Mouse (Mus musculus) adrenal gland, adult 8-10 months (tissue): ENCODE data around the gene Olfr1302. TPM values are rescaled to one million over a fixed set of nuclear protein-coding genes. Genes with fewer than 3 reads are reported as not detected.

Source experiments
- DNase-seq: peaks from one replicate; pipeline ENCODE4 v3.0.0; 2022
- total RNA-seq, 4 experiments: library from RNA; stranded (reverse); gene quantifications; 2 replicates each; pipeline ENCODE4 v1.2.4; 2022

The Olfr1302 gene
- total RNA-seq: not detected

GRCm38 (mm10) chr2:111777129-111777528 is at the start of gene Olfr1302:
TSS of gene Olfr1302 (plus strand) at chr2:111777429.
- DNase-seq: no peak

- DNase-seq: no peak
Observed at GRCm38 (mm10) chr2:111750706-111751105, 26.5 kb upstream of the Olfr1302 start, which contains the start of gene Olfr1301. TSS of gene Olfr1301 (plus strand) at chr2:111751006.

GRCm38 (mm10) chr2:111812936-111813335 is 35.7 kb downstream of the Olfr1302 start:
- peak; percentile 44 for DNase-seq

GRCm38 (mm10) chr2:111820240-111820639 is 43.0 kb downstream of the Olfr1302 start, which contains the start of gene Olfr1303:
TSS of gene Olfr1303 (minus strand) at chr2:111820340.
- DNase-seq: no peak

Other genes with a start within 250 kb of the Olfr1302 start
- gene Olfr1294, start 237.1 kb upstream of the Olfr1302 start, total RNA-seq: not detected
- gene Olfr1295, start 207.7 kb upstream of the Olfr1302 start, total RNA-seq: not detected
- not detected for gene Olfr1297, start 150.9 kb upstream of the Olfr1302 start, total RNA-seq
- gene Olfr1298, start 128.2 kb upstream of the Olfr1302 start, total RNA-seq: not detected
- gene Olfr1299, start 116.0 kb upstream of the Olfr1302 start, total RNA-seq: not detected
- gene Olfr1301, start 26.4 kb upstream of the Olfr1302 start, total RNA-seq: not detected
- not detected for gene Olfr1303, start 42.9 kb downstream of the Olfr1302 start, total RNA-seq
- gene Olfr1305, start 99.7 kb downstream of the Olfr1302 start, total RNA-seq: not detected
- not detected for gene Olfr1306, start 138.8 kb downstream of the Olfr1302 start, total RNA-seq
- not detected for gene Olfr1307, start 172.0 kb downstream of the Olfr1302 start, total RNA-seq
- not detected for gene Olfr1308, start 187.5 kb downstream of the Olfr1302 start, total RNA-seq
- gene Olfr1309, start 212.9 kb downstream of the Olfr1302 start, total RNA-seq: not detected
- not detected for gene Olfr1310, start 235.3 kb downstream of the Olfr1302 start, total RNA-seq
- not detected for gene Olfr1311, start 247.0 kb downstream of the Olfr1302 start, total RNA-seq